Mouse (Mus musculus) myocyte (in vitro differentiated cells): ENCODE data around the gene Pced1a.

Source experiments
- CEBPB ChIP-seq: IDR thresholded peaks from 2 replicates; pipeline ENCODE4 v1.6.1; 2011; ENCODE audit warnings: mild to moderate bottlenecking, moderate library complexity; ENCODE audit not compliant: poor library complexity, insufficient read depth, severe bottlenecking
- E2F4 ChIP-seq: IDR thresholded peaks from one replicate; pipeline ENCODE4 v1.6.1; 2011; ENCODE audit warnings: mild to moderate bottlenecking, control low read depth, moderate library complexity; ENCODE audit not compliant: insufficient read depth
- MAX ChIP-seq: IDR thresholded peaks from one replicate; pipeline ENCODE4 v1.6.1; 2011; ENCODE audit warnings: low read depth, mild to moderate bottlenecking, control low read depth
- MYOD1 ChIP-seq, 3 experiments: IDR thresholded peaks; one replicate each; pipeline ENCODE4 v1.6.1; 2011; ENCODE audit warnings: control low read depth in 2 of 3, low read depth in 2 of 3, mild to moderate bottlenecking in 2 of 3, moderate library complexity in 1 of 3; ENCODE audit not compliant: insufficient read length in 2 of 3, control insufficient read depth in 1 of 3
- MYOG ChIP-seq, 3 experiments: IDR thresholded peaks; one replicate each; pipeline ENCODE4 v1.6.1; 2011; ENCODE audit warnings: control low read depth in 2 of 3, low read depth in 2 of 3, mild to moderate bottlenecking in 2 of 3; ENCODE audit not compliant: insufficient read length in 2 of 3, control insufficient read depth in 1 of 3, insufficient read depth in 1 of 3
- POLR2A ChIP-seq: IDR thresholded peaks from one replicate; pipeline ENCODE4 v1.6.1; 2011; ENCODE audit warnings: low read depth, mild to moderate bottlenecking, control low read depth, moderate library complexity; ENCODE audit not compliant: insufficient read length
- POLR2AphosphoS2 ChIP-seq: IDR thresholded peaks from one replicate; pipeline ENCODE4 v1.6.1; 2011; ENCODE audit warnings: low read depth, control low read depth; ENCODE audit not compliant: insufficient read length
- REST ChIP-seq: IDR thresholded peaks from one replicate; pipeline ENCODE4 v1.6.1; 2011; ENCODE audit warnings: mild to moderate bottlenecking, control low read depth, moderate library complexity; ENCODE audit not compliant: insufficient read depth, insufficient read length
- SRF ChIP-seq: IDR thresholded peaks from one replicate; pipeline ENCODE4 v1.6.1; 2011; ENCODE audit warnings: low read depth; ENCODE audit not compliant: control insufficient read depth, insufficient read length
- TCF12 ChIP-seq: IDR thresholded peaks from one replicate; pipeline ENCODE4 v1.6.1; 2011; ENCODE audit warnings: mild to moderate bottlenecking, control low read depth; ENCODE audit not compliant: poor library complexity, insufficient read depth, severe bottlenecking
- USF1 ChIP-seq: IDR thresholded peaks from one replicate; pipeline ENCODE4 v1.6.1; 2011; ENCODE audit warnings: low read depth, mild to moderate bottlenecking, control low read depth, moderate library complexity

- TF ChIP-seq MYOG (IDR thresholded peaks at IDR 0.05; ENCODE audit: control insufficient read depth in 1 of 3, insufficient read depth in 1 of 3, insufficient read length in 2 of 3, low read depth in 2 of 3) (no peak), POLR2AphosphoS2 (no peak), MYOD1 (IDR thresholded peaks at IDR 0.05; ENCODE audit: control insufficient read depth in 1 of 3, insufficient read length in 2 of 3, low read depth in 2 of 3) (no peak), POLR2A (no peak), MAX (no peak), E2F4 (no peak), SRF (no peak), USF1 (no peak), TCF12 (no peak), CEBPB (no peak), REST (no peak)
Measured at GRCm38 (mm10) chr2:130469366-130469765, 44.9 kb upstream of the Pced1a start.
